Mouse (Mus musculus) E14TG2a.4 (cell line): Measurements from ENCODE around the gene Gm26992.

Source experiments
- H3K27me3 ChIP-seq: 2 replicates; pipeline ENCODE4 v1.6.1; 2014; ENCODE audit warnings: low read length, control low read depth; ENCODE audit not compliant: insufficient read depth
- H3K36me3 ChIP-seq: 2 replicates; pipeline ENCODE4 v1.6.1; 2014; ENCODE audit warnings: low read length, control low read depth; ENCODE audit not compliant: insufficient read depth
- H3K4me1 ChIP-seq: replicated peaks from 2 replicates; pipeline ENCODE4 v1.6.1; 2014; ENCODE audit warnings: low read depth, low read length, control low read depth
- H3K4me3 ChIP-seq: replicated peaks from 2 replicates; pipeline ENCODE4 v1.5.1; 2014; ENCODE audit warnings: mild to moderate bottlenecking, low read length
- H3K9me3 ChIP-seq: 2 replicates; pipeline ENCODE4 v1.6.1; 2014; ENCODE audit warnings: low read length, control low read depth
- CTCF ChIP-seq: conservative IDR thresholded peaks from 2 replicates; pipeline ENCODE4 v1.5.1; 2014; ENCODE audit warnings: low read length
- NANOG ChIP-seq: IDR thresholded peaks from 2 replicates; pipeline ENCODE4 v1.6.1; 2014; ENCODE audit warnings: borderline replicate concordance, low read length, mixed read lengths
- POU5F1 ChIP-seq: IDR thresholded peaks from 2 replicates; pipeline ENCODE4 v1.6.1; 2014; ENCODE audit warnings: low read length, borderline replicate concordance

Gm26992 gene

GRCm38 (mm10) chrX:103421710-103422109, at the start of gene Gm26992:
Gm26992 (plus strand) TSS chrX:103422010.
- Histone ChIP-seq H3K4me1 (peaks cover 6% of the 10 kb centered on the region), H3K27me3 (no peaks in the 10 kb centered on the region), H3K4me3 (no peak within 1 kb of the TSS), H3K9me3 (no peaks in the 10 kb centered on the region), H3K36me3 (no peaks in the 10 kb centered on the region)
- TF ChIP-seq POU5F1 (no peak), NANOG (no peak), CTCF (no peak)

GRCm38 (mm10) chrX:103374250-103374649, 47.6 kb upstream of the Gm26992 start:
- no peaks in the 10 kb centered on the region for H3K27me3 ChIP-seq
- H3K9me3 ChIP-seq = no peaks in the 10 kb centered on the region
- no peaks in the 10 kb centered on the region for H3K4me1 ChIP-seq
- peaks cover 7% of the 10 kb centered on the region; the same call in 1 of the 2 replicates for H3K36me3 ChIP-seq
- TF ChIP-seq CTCF (peak; percentile 14; the same call in 1 of the 2 replicates), NANOG (no peak), POU5F1 (no peak)
- H3K4me3 ChIP-seq = no peak overlapping the region

- Histone ChIP-seq H3K36me3 (peaks cover 12% of the 10 kb centered on the region; the same call in 1 of the 2 replicates), H3K4me3 (no peak overlapping the region), H3K4me1 (peaks cover 24% of the 10 kb centered on the region), H3K27me3 (no peaks in the 10 kb centered on the region), H3K9me3 (no peaks in the 10 kb centered on the region)
- no peak for TF ChIP-seq POU5F1
- TF ChIP-seq CTCF = no peak
- TF ChIP-seq NANOG = no peak
These were observed 37.3 kb upstream of the Gm26992 start for GRCm38 (mm10) chrX:103384528-103384927.

GRCm38 (mm10) chrX:103388131-103388530, 33.7 kb upstream of the Gm26992 start:
- H3K4me1 ChIP-seq = peaks cover 12% of the 10 kb centered on the region
- no peaks in the 10 kb centered on the region for H3K9me3 ChIP-seq
- H3K4me3 ChIP-seq = no peak overlapping the region
- TF ChIP-seq POU5F1 (no peak), CTCF (no peak), NANOG (no peak)
- H3K36me3 ChIP-seq = peaks cover 7% of the 10 kb centered on the region; the same call in 1 of the 2 replicates
- no peaks in the 10 kb centered on the region for H3K27me3 ChIP-seq

- Histone ChIP-seq H3K27me3 (no peaks in the 10 kb centered on the region), H3K9me3 (no peaks in the 10 kb centered on the region), H3K36me3 (peaks cover 9% of the 10 kb centered on the region; the same call in 1 of the 2 replicates), H3K4me1 (peaks cover 13% of the 10 kb centered on the region), H3K4me3 (no peak overlapping the region)
- TF ChIP-seq POU5F1 (no peak), NANOG (no peak), CTCF (no peak)
These were observed 28.0 kb upstream of the Gm26992 start for GRCm38 (mm10) chrX:103393841-103394240.

GRCm38 (mm10) chrX:103405021-103405420, 16.8 kb upstream of the Gm26992 start:
- no peaks in the 10 kb centered on the region for H3K36me3 ChIP-seq
- H3K27me3 ChIP-seq = no peaks in the 10 kb centered on the region
- H3K4me1 ChIP-seq = peaks cover 40% of the 10 kb centered on the region
- no peaks in the 10 kb centered on the region for H3K9me3 ChIP-seq
- peak overlapping the region; percentile 50 for H3K4me3 ChIP-seq
- TF ChIP-seq NANOG (no peak), CTCF (no peak), POU5F1 (no peak)

GRCm38 (mm10) chrX:103414167-103414566, 7.6 kb upstream of the Gm26992 start, which contains the start of gene Tsx:
Tsx (plus strand) TSS chrX:103414467.
- TF ChIP-seq NANOG = no peak
- no peak for TF ChIP-seq CTCF
- TF ChIP-seq POU5F1 = no peak
- H3K4me1 ChIP-seq = peaks cover 14% of the 10 kb centered on the region

GRCm38 (mm10) chrX:103427677-103428076, 5.9 kb downstream of the Gm26992 start:
- Histone ChIP-seq H3K4me1 (peaks cover 35% of the 10 kb centered on the region), H3K27me3 (no peaks in the 10 kb centered on the region), H3K4me3 (peak overlapping the region; percentile 32; the same call in 1 of the 2 replicates), H3K9me3 (no peaks in the 10 kb centered on the region), H3K36me3 (no peaks in the 10 kb centered on the region)
- TF ChIP-seq POU5F1 (no peak), NANOG (no peak), CTCF (no peak)

More at GRCm38 (mm10) chrX:103414167-103414566, 7.6 kb upstream of the Gm26992 start, which contains the start of gene Tsx:
- Histone ChIP-seq H3K27me3 (no peaks in the 10 kb centered on the region), H3K9me3 (no peaks in the 10 kb centered on the region), H3K36me3 (no peaks in the 10 kb centered on the region), H3K4me3 (no peak within 1 kb of the TSS)

GRCm38 (mm10) chrX:103432293-103432692, 10.5 kb downstream of the Gm26992 start:
- Histone ChIP-seq H3K36me3 (no peaks in the 10 kb centered on the region), H3K27me3 (no peaks in the 10 kb centered on the region), H3K4me1 (peaks cover 61% of the 10 kb centered on the region), H3K4me3 (0 out of 2 replicates have a peak overlapping the region, but pooled peaks have one; percentile 37), H3K9me3 (no peaks in the 10 kb centered on the region)
- TF ChIP-seq CTCF (no peak), NANOG (no peak), POU5F1 (no peak)
